27 mouse cellular contexts compared by ENCODE assay signal in the genomic region with DNA sequence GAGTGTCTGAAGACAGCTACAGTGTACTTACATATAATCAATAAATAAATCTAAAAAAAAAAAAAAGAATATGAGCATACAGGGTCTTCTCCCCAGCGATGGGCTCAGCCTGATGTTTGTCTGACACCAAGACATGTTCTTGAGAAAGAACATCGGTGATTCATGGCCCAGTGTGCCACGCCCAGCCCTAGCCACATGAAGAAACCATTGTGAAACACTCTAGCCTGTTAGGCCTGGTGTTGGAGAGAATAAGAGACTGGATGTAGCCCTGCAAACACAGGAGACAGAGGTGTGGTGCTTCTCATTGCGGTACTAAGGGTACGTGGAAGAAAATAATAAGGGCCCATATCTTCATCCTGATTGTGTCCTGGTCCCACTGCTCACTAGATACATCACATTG. TPM values are rescaled to one million over a fixed set of nuclear protein-coding genes. Genes with fewer than 3 reads are reported as not detected.
DNase-seq lines count a peak whose midpoint lies in the region; ATAC-seq and TF ChIP-seq lines count a peak whose summit lies in the region.
"Had no signal": no experiment of that assay in that cellular context is flagged by ENCODE, and none has a peak within 500 bp of the region (broad histone marks: within the 10 kb centered on the region; RNA-seq: fewer than 3 reads in every experiment).

No protein-coding gene starts in this region.

- ATAC-seq in limb, embryonic 15.5 days (ENCODE audit: insufficient number of reproducible peaks, low FRiP score, low TSS enrichment, low read depth) = no peak
- ATAC-seq in megakaryocyte, adult 5-6 weeks (ENCODE audit: poor library complexity, severe bottlenecking) = peak; percentile 97
- ATAC-seq in liver, embryonic 12.5 days = no peak
- ATAC-seq: forebrain, embryonic 13.5 days; hindbrain, postnatal 0 days; liver, postnatal 0 days had no signal

- peaks cover 4% of the 10 kb centered on the region; the same call in 1 of the 2 replicates for H3K4me1 ChIP-seq in limb, embryonic 15.5 days
- H3K4me1 ChIP-seq in limb, embryonic 10.5 days = peaks cover 12% of the 10 kb centered on the region
- peaks cover 12% of the 10 kb centered on the region for H3K4me1 ChIP-seq in liver, embryonic 12.5 days
- H3K4me1 ChIP-seq: heart, embryonic 12.5 days; midbrain, embryonic 12.5 days; neural tube, embryonic 13.5 days; stomach, embryonic 15.5 days had no signal

- peak overlapping the region; percentile 54; the same call in 1 of the 2 replicates for H3K27ac ChIP-seq in limb, embryonic 15.5 days
- H3K27ac ChIP-seq in limb, embryonic 10.5 days = no peak overlapping the region
- H3K27ac ChIP-seq in liver, embryonic 12.5 days = no peak overlapping the region
- no peak overlapping the region for H3K27ac ChIP-seq in layer of hippocampus, adult 2 months
- H3K27ac ChIP-seq: forebrain, embryonic 13.5 days; hindbrain, embryonic 10.5 days; hindbrain, postnatal 0 days; left cerebral cortex, adult 2 months; macrophage; midbrain, embryonic 12.5 days; neural tube, embryonic 13.5 days; stomach, embryonic 15.5 days had no signal

- WGBS in limb, embryonic 15.5 days = 86% methylated on average over 5 of the region's 5 CpGs
- 95% methylated on average over 5 of the region's 5 CpGs for WGBS in limb, embryonic 10.5 days
- 78% methylated on average over 5 of the region's 5 CpGs for WGBS in liver, embryonic 12.5 days (ENCODE audit: insufficient replicate concordance)

- TF ChIP-seq CTCF in C2C12 (IDR thresholded peaks at IDR 0.05; ENCODE audit: control insufficient read depth, insufficient read depth, insufficient read length) = no peak
- no peak for TF ChIP-seq CTCF in layer of hippocampus, adult 2 months (conservative IDR thresholded peaks at IDR 0.05)

- no peak overlapping the region for H3K4me3 ChIP-seq in limb, embryonic 15.5 days
- no peak overlapping the region for H3K4me3 ChIP-seq in limb, embryonic 10.5 days
- H3K4me3 ChIP-seq in C2C12 (ENCODE audit: insufficient read depth, poor library complexity, severe bottlenecking) = no peak overlapping the region
- H3K4me3 ChIP-seq in liver, embryonic 12.5 days = no peak overlapping the region
- no peak overlapping the region for H3K4me3 ChIP-seq in layer of hippocampus, adult 2 months
- H3K4me3 ChIP-seq: forebrain, embryonic 13.5 days; heart, embryonic 12.5 days; hindbrain, embryonic 10.5 days; left cerebral cortex, adult 2 months; midbrain, embryonic 12.5 days; neural tube, embryonic 13.5 days; stomach, embryonic 15.5 days had no signal

- no peaks in the 10 kb centered on the region for H3K27me3 ChIP-seq in limb, embryonic 15.5 days
- H3K27me3 ChIP-seq in limb, embryonic 10.5 days (ENCODE audit: low read depth, poor library complexity, severe bottlenecking) = no peaks in the 10 kb centered on the region
- no peaks in the 10 kb centered on the region for H3K27me3 ChIP-seq in C2C12 (ENCODE audit: control insufficient read depth, insufficient read depth, insufficient read length)
- H3K27me3 ChIP-seq in liver, embryonic 12.5 days (replicated peaks) = no peaks in the 10 kb centered on the region
- H3K27me3 ChIP-seq: forebrain, embryonic 13.5 days; heart, embryonic 12.5 days; midbrain, embryonic 12.5 days; neural tube, embryonic 13.5 days; stomach, embryonic 15.5 days had no signal

- peaks cover 19% of the 10 kb centered on the region for H3K36me3 ChIP-seq in limb, embryonic 15.5 days
- H3K36me3 ChIP-seq in limb, embryonic 10.5 days = peaks cover 23% of the 10 kb centered on the region
- peaks cover 15% of the 10 kb centered on the region for H3K36me3 ChIP-seq in C2C12 (ENCODE audit: control insufficient read depth, insufficient read depth)
- H3K36me3 ChIP-seq in liver, embryonic 12.5 days = peaks cover 19% of the 10 kb centered on the region

- H3K79me3 ChIP-seq in C2C12 (ENCODE audit: low read depth) = no peaks in the 10 kb centered on the region

- no peak overlapping the region for H3K9ac ChIP-seq in limb, embryonic 15.5 days
- H3K9ac ChIP-seq in liver, embryonic 12.5 days = no peak overlapping the region
- H3K9ac ChIP-seq: forebrain, embryonic 13.5 days; heart, embryonic 12.5 days; liver, postnatal 0 days; midbrain, embryonic 12.5 days; neural tube, embryonic 13.5 days; stomach, embryonic 15.5 days had no signal

- no peak overlapping the region for H3K4me2 ChIP-seq in limb, embryonic 15.5 days
- H3K4me2 ChIP-seq in liver, embryonic 12.5 days = no peak overlapping the region
- H3K4me2 ChIP-seq: forebrain, embryonic 13.5 days; heart, embryonic 12.5 days; midbrain, embryonic 12.5 days; neural tube, embryonic 13.5 days; stomach, embryonic 15.5 days had no signal

- no peak for DNase-seq in limb, embryonic 10.5 days (ENCODE audit: low spot score)
- DNase-seq in 3134 (ENCODE audit: extremely low read depth, insufficient read length, low spot score) = peak; percentile 41
- DNase-seq in frontal cortex, adult 2 months (ENCODE audit: extremely low spot score in 1 of 2, low spot score in 1 of 2) = no peak
- DNase-seq in layer of hippocampus, adult 2 months (ENCODE audit: low spot score in 2 of 2) = no peak
- DNase-seq: adrenal gland, postnatal 10 days; cerebellum, adult 9-10 months; heart, postnatal 10 days; kidney, adult 18-20 months; kidney, postnatal 4 days; left cerebral cortex, postnatal 4 days; liver, postnatal 0 days; right cerebral cortex, adult 18-20 months; thymus, adult 2 months; thymus, postnatal 4 days had no signal

- H3K9me3 ChIP-seq in limb, embryonic 15.5 days = no peaks in the 10 kb centered on the region
- no peaks in the 10 kb centered on the region for H3K9me3 ChIP-seq in limb, embryonic 10.5 days (replicated peaks)
- no peaks in the 10 kb centered on the region for H3K9me3 ChIP-seq in liver, embryonic 12.5 days (replicated peaks)
- H3K9me3 ChIP-seq: forebrain, embryonic 13.5 days; hindbrain, embryonic 10.5 days; midbrain, embryonic 12.5 days; neural tube, embryonic 13.5 days; stomach, embryonic 15.5 days had no signal

- H3K79me2 ChIP-seq in C2C12 (ENCODE audit: control insufficient read depth, insufficient read depth) = no peaks in the 10 kb centered on the region

- no peak overlapping the region for H3ac ChIP-seq in C2C12 (ENCODE audit: control insufficient read depth, insufficient read length, low read depth)

TF ChIP-seq in C2C12, 6 proteins besides CTCF, POLR2A, EP300 and RAD21:
- TF ChIP-seq CEBPB (IDR thresholded peaks at IDR 0.05; ENCODE audit: low read depth) (peak; percentile 57), MYOD1 (IDR thresholded peaks at IDR 0.05; ENCODE audit: control insufficient read depth, insufficient read length, low read depth) (no peak)

RNA-seq across cellular contexts. Expression of gene Mapk1ip1l, which starts 29.3 kb away (rescaled TPM):
- polyA plus RNA-seq in limb, embryonic 15.5 days (2015; fragmentation: Nextera tagmentation; extraction: Ambion mirVana) = 59.9 and 60.4 TPM in 2 replicates
- polyA plus RNA-seq in limb, embryonic 10.5 days (2016; fragmentation: Nextera tagmentation; extraction: Ambion mirVana) = 136 and 141 TPM in 2 replicates
- 42.8 TPM for polyA plus RNA-seq in C2C12 (2012; fragmentation: generic; extraction: Trizol)
- total RNA-seq in megakaryocyte, adult 5-6 weeks (2015) = 65.7 and 68.3 TPM in 2 replicates
- 42.3 and 49.4 TPM in 2 replicates for total RNA-seq in megakaryocyte, adult 5-6 weeks (2017)
- 45.1 and 49.6 TPM in 2 replicates for polyA plus RNA-seq in liver, embryonic 12.5 days (2016; fragmentation: Nextera tagmentation; extraction: Ambion mirVana)
- polyA plus RNA-seq in frontal cortex, adult 2 months (2012; rRNA removed) = 28.1 and 29.9 TPM in 2 replicates
- 10 to 100 TPM; 55.1 to 59.2 TPM for total RNA-seq in layer of hippocampus, adult 2 months (2021)

RNA-seq across cellular contexts. Expression of gene Lgals3, which starts 40.2 kb away (rescaled TPM):
- 277 and 298 TPM in 2 replicates for polyA plus RNA-seq in limb, embryonic 15.5 days (2015; fragmentation: Nextera tagmentation; extraction: Ambion mirVana)
- polyA plus RNA-seq in limb, embryonic 10.5 days (2016; fragmentation: Nextera tagmentation; extraction: Ambion mirVana) = 0.46 and 0.49 TPM in 2 replicates
- polyA plus RNA-seq in C2C12 (2012; fragmentation: generic; extraction: Trizol) = 1,338 TPM
- 1,575 and 1,670 TPM in 2 replicates for total RNA-seq in megakaryocyte, adult 5-6 weeks (2015)
- 496 and 508 TPM in 2 replicates for total RNA-seq in megakaryocyte, adult 5-6 weeks (2017)
- polyA plus RNA-seq in liver, embryonic 12.5 days (2016; fragmentation: Nextera tagmentation; extraction: Ambion mirVana) = 13.7 and 14.6 TPM in 2 replicates
- polyA plus RNA-seq in frontal cortex, adult 2 months (2012; rRNA removed) = 2.2 and 5.4 TPM in 2 replicates
- total RNA-seq in layer of hippocampus, adult 2 months (2021) = 1 to 10 TPM in 1 of 2 experiments, under 1 TPM in 1; 0.79 to 1.0 TPM

RNA-seq across cellular contexts. Expression of gene Socs4, which starts 50.6 kb away (rescaled TPM):
- polyA plus RNA-seq in limb, embryonic 15.5 days (2015; fragmentation: Nextera tagmentation; extraction: Ambion mirVana) = 3.1 and 4.4 TPM in 2 replicates
- 3.0 and 3.4 TPM in 2 replicates for polyA plus RNA-seq in limb, embryonic 10.5 days (2016; fragmentation: Nextera tagmentation; extraction: Ambion mirVana)
- 3.0 TPM for polyA plus RNA-seq in C2C12 (2012; fragmentation: generic; extraction: Trizol)
- total RNA-seq in megakaryocyte, adult 5-6 weeks (2015) = 20.3 and 23.5 TPM in 2 replicates
- total RNA-seq in megakaryocyte, adult 5-6 weeks (2017) = 15.7 and 18.1 TPM in 2 replicates
- polyA plus RNA-seq in liver, embryonic 12.5 days (2016; fragmentation: Nextera tagmentation; extraction: Ambion mirVana) = 3.0 and 4.3 TPM in 2 replicates
- 5.6 and 5.9 TPM in 2 replicates for polyA plus RNA-seq in frontal cortex, adult 2 months (2012; rRNA removed)
- total RNA-seq in layer of hippocampus, adult 2 months (2021) = 10 to 100 TPM; 11.1 to 11.8 TPM

RNA-seq across cellular contexts. Expression of gene Wdhd1, which starts 50.7 kb away (rescaled TPM):
- 22.7 and 24.3 TPM in 2 replicates for polyA plus RNA-seq in limb, embryonic 15.5 days (2015; fragmentation: Nextera tagmentation; extraction: Ambion mirVana)
- polyA plus RNA-seq in limb, embryonic 10.5 days (2016; fragmentation: Nextera tagmentation; extraction: Ambion mirVana) = 54.7 and 65.4 TPM in 2 replicates
- polyA plus RNA-seq in C2C12 (2012; fragmentation: generic; extraction: Trizol) = 12.4 TPM
- 28.1 and 30.4 TPM in 2 replicates for total RNA-seq in megakaryocyte, adult 5-6 weeks (2015)
- 66.9 and 71.0 TPM in 2 replicates for total RNA-seq in megakaryocyte, adult 5-6 weeks (2017)
- 58.1 and 58.9 TPM in 2 replicates for polyA plus RNA-seq in liver, embryonic 12.5 days (2016; fragmentation: Nextera tagmentation; extraction: Ambion mirVana)
- polyA plus RNA-seq in frontal cortex, adult 2 months (2012; rRNA removed) = 5.6 and 6.6 TPM in 2 replicates
- 1 to 10 TPM; 6.6 to 8.8 TPM for total RNA-seq in layer of hippocampus, adult 2 months (2021)

Comparison
In these comparisons a context has a peak if more than half of its experiments do, and no peak if none do; other contexts are left out.
1. RNA of gene Lgals3, which starts 40.2 kb away (polyA plus RNA-seq): 1,338 TPM in C2C12 (single experiment) and 277 to 298 TPM in limb, embryonic 15.5 days; 13.7 to 14.6 TPM in liver, embryonic 12.5 days, 2.2 to 5.4 TPM in frontal cortex, adult 2 months and 0.46 to 0.49 TPM in limb, embryonic 10.5 days; every median in the first group is over 10 times any median in the second.